29 mouse cellular contexts compared by ENCODE assay signal in genomic region chr7:19376019-19376418, GRCm38 (mm10). TPM values are rescaled to one million over a fixed set of nuclear protein-coding genes. Genes with fewer than 3 reads are reported as not detected.
A peak's percentile ranks its signal among the peaks of the same experiment; 100 is the strongest.
DNase-seq lines count a peak whose midpoint lies in the region; ATAC-seq and TF ChIP-seq lines count a peak whose summit lies in the region.
"Had no signal": no experiment of that assay in that cellular context is flagged by ENCODE, and none has a peak within 500 bp of the region (broad histone marks: within the 10 kb centered on the region; RNA-seq: fewer than 3 reads in every experiment).

No protein-coding gene starts in this region.

- peak; percentile 48 for ATAC-seq in liver, embryonic 12.5 days
- ATAC-seq in liver, embryonic 11.5 days (replicated peaks; ENCODE audit: low FRiP score), result no peak
- no peak for ATAC-seq in midbrain, embryonic 11.5 days (ENCODE audit: low FRiP score)
- ATAC-seq in midbrain, postnatal 0 days (ENCODE audit: low FRiP score), result no peak
- ATAC-seq in liver, embryonic 15.5 days (ENCODE audit: insufficient read depth), result peak; percentile 48; the same call in 1 of the 2 replicates
- ATAC-seq in stomach, postnatal 0 days (ENCODE audit: low FRiP score, low TSS enrichment), result peak; percentile 16; the same call in 1 of the 2 replicates
- ATAC-seq: forebrain, embryonic 14.5 days; forebrain, postnatal 0 days; hindbrain, postnatal 0 days had no signal

- no peak overlapping the region for H3K4me2 ChIP-seq in liver, embryonic 12.5 days
- H3K4me2 ChIP-seq in liver, embryonic 11.5 days, result no peak overlapping the region
- no peak overlapping the region for H3K4me2 ChIP-seq in midbrain, embryonic 11.5 days
- no peak overlapping the region for H3K4me2 ChIP-seq in midbrain, postnatal 0 days (ENCODE audit: low read depth, low read length, poor library complexity, severe bottlenecking)
- H3K4me2 ChIP-seq in liver, embryonic 15.5 days, result no peak overlapping the region
- H3K4me2 ChIP-seq in stomach, postnatal 0 days (replicated peaks; ENCODE audit: low read depth), result no peak overlapping the region
- H3K4me2 ChIP-seq: embryonic facial prominence, embryonic 12.5 days; embryonic facial prominence, embryonic 15.5 days; heart, embryonic 11.5 days; heart, embryonic 15.5 days; hindbrain, embryonic 13.5 days had no signal

- TF ChIP-seq POLR2A in cerebellum, adult 2 months (IDR thresholded peaks at IDR 0.05; ENCODE audit: borderline replicate concordance, insufficient read depth, low read length), result no peak

- no peaks in the 10 kb centered on the region for H3K36me3 ChIP-seq in liver, embryonic 12.5 days
- peaks cover 2% of the 10 kb centered on the region; the same call in 1 of the 2 replicates for H3K36me3 ChIP-seq in liver, embryonic 11.5 days (ENCODE audit: control insufficient read depth, insufficient read depth, low read length)
- no peaks in the 10 kb centered on the region; the same call in 1 of the 2 replicates for H3K36me3 ChIP-seq in midbrain, embryonic 11.5 days (ENCODE audit: control insufficient read depth, insufficient read depth, low read length)
- H3K36me3 ChIP-seq in midbrain, postnatal 0 days (ENCODE audit: insufficient read depth, low read length), result 0 out of 2 replicates have a peak, but pooled peaks cover 2% of the 10 kb centered on the region
- no peaks in the 10 kb centered on the region; the same call in 1 of the 2 replicates for H3K36me3 ChIP-seq in liver, embryonic 15.5 days (replicated peaks)
- peaks cover 3% of the 10 kb centered on the region; the same call in 1 of the 2 replicates for H3K36me3 ChIP-seq in stomach, postnatal 0 days (ENCODE audit: control insufficient read depth, insufficient read depth, low read length)
- H3K36me3 ChIP-seq: embryonic facial prominence, embryonic 12.5 days had no signal

- WGBS in liver, embryonic 12.5 days (ENCODE audit: insufficient replicate concordance), result 67% methylated on average over 4 of the region's 4 CpGs
- 76% methylated on average over 4 of the region's 4 CpGs for WGBS in liver, embryonic 11.5 days
- WGBS in midbrain, embryonic 11.5 days, result 83% methylated on average over 4 of the region's 4 CpGs
- 84% methylated on average over 4 of the region's 4 CpGs for WGBS in midbrain, postnatal 0 days
- 67% methylated on average over 4 of the region's 4 CpGs for WGBS in liver, embryonic 15.5 days (ENCODE audit: insufficient replicate concordance)
- 84% methylated on average over 4 of the region's 4 CpGs for WGBS in stomach, postnatal 0 days
- 89% methylated on average over 4 of the region's 4 CpGs for WGBS in cerebellum, adult 2 months

- H3K27ac ChIP-seq in liver, embryonic 12.5 days, result no peak overlapping the region
- no peak overlapping the region for H3K27ac ChIP-seq in liver, embryonic 11.5 days (ENCODE audit: low read depth, low read length)
- H3K27ac ChIP-seq in midbrain, embryonic 11.5 days (ENCODE audit: low read depth, low read length), result no peak overlapping the region
- no peak overlapping the region for H3K27ac ChIP-seq in midbrain, postnatal 0 days (ENCODE audit: low read depth, low read length)
- H3K27ac ChIP-seq in liver, embryonic 15.5 days (replicated peaks), result no peak overlapping the region
- no peak overlapping the region for H3K27ac ChIP-seq in stomach, postnatal 0 days (replicated peaks)
- H3K27ac ChIP-seq in cerebellum, adult 2 months (ENCODE audit: insufficient read depth, low read length), result no peak overlapping the region
- H3K27ac ChIP-seq: embryonic facial prominence, embryonic 12.5 days; embryonic facial prominence, embryonic 15.5 days; gastrocnemius, adult 2 months; heart, embryonic 15.5 days; hindbrain, embryonic 10.5 days; hindbrain, embryonic 13.5 days; hindbrain, postnatal 0 days had no signal

- TF ChIP-seq CTCF in midbrain, postnatal 0 days (IDR thresholded peaks at IDR 0.05), result no peak
- no peak for TF ChIP-seq CTCF in stomach, postnatal 0 days (IDR thresholded peaks at IDR 0.05; ENCODE audit: low read depth)
- TF ChIP-seq CTCF in cerebellum, adult 2 months (IDR thresholded peaks at IDR 0.05; ENCODE audit: borderline replicate concordance, insufficient read depth, low read depth, low read length), result no peak

- H3K4me1 ChIP-seq in liver, embryonic 12.5 days, result no peaks in the 10 kb centered on the region; the same call in 1 of the 2 replicates
- H3K4me1 ChIP-seq in liver, embryonic 11.5 days (replicated peaks; ENCODE audit: control insufficient read depth, insufficient read depth, low read length), result no peaks in the 10 kb centered on the region
- no peaks in the 10 kb centered on the region for H3K4me1 ChIP-seq in midbrain, embryonic 11.5 days (ENCODE audit: control insufficient read depth, insufficient read depth, low read length)
- no peaks in the 10 kb centered on the region for H3K4me1 ChIP-seq in midbrain, postnatal 0 days (ENCODE audit: insufficient read depth, low read length)
- H3K4me1 ChIP-seq in liver, embryonic 15.5 days (replicated peaks), result 0 out of 2 replicates have a peak, but pooled peaks cover 1% of the 10 kb centered on the region
- no peaks in the 10 kb centered on the region for H3K4me1 ChIP-seq in stomach, postnatal 0 days (replicated peaks; ENCODE audit: control insufficient read depth, insufficient read depth)
- H3K4me1 ChIP-seq in cerebellum, adult 2 months (ENCODE audit: control insufficient read depth, insufficient read depth, low read length), result no peaks in the 10 kb centered on the region
- H3K4me1 ChIP-seq: embryonic facial prominence, embryonic 12.5 days; embryonic facial prominence, embryonic 15.5 days; hindbrain, embryonic 10.5 days; hindbrain, embryonic 13.5 days had no signal

- no peak overlapping the region for H3K9ac ChIP-seq in liver, embryonic 12.5 days
- no peak overlapping the region for H3K9ac ChIP-seq in liver, embryonic 11.5 days (ENCODE audit: low read depth, low read length)
- H3K9ac ChIP-seq in midbrain, embryonic 11.5 days (ENCODE audit: low read length), result no peak overlapping the region
- H3K9ac ChIP-seq in midbrain, postnatal 0 days (replicated peaks; ENCODE audit: low read length, poor library complexity, severe bottlenecking), result no peak overlapping the region
- H3K9ac ChIP-seq in liver, embryonic 15.5 days, result no peak overlapping the region
- no peak overlapping the region for H3K9ac ChIP-seq in stomach, postnatal 0 days (ENCODE audit: low read length)
- H3K9ac ChIP-seq: embryonic facial prominence, embryonic 12.5 days; embryonic facial prominence, embryonic 15.5 days; forebrain, postnatal 0 days; heart, embryonic 15.5 days; hindbrain, embryonic 13.5 days had no signal

- no peak for DNase-seq in liver, embryonic 11.5 days (ENCODE audit: low spot score)
- peak; percentile 59 for DNase-seq in midbrain, embryonic 11.5 days (ENCODE audit: low spot score, missing footprints)
- DNase-seq in midbrain, postnatal 0 days (ENCODE audit: low spot score), result no peak
- DNase-seq in stomach, postnatal 0 days (ENCODE audit: low spot score), result no peak
- DNase-seq in embryo, embryonic 11 days, result no peak
- no peak for DNase-seq in cerebellum, adult 2 months
- DNase-seq: adrenal gland, adult 8-10 months; adrenal gland, postnatal 25 days; B cell, adult 2 months; cerebellum, adult 11-12 months; cerebellum, adult 9-10 months; cerebellum, postnatal 14 days; forebrain, postnatal 0 days; gastrocnemius, adult 2 months; gastrocnemius, postnatal 14 days; heart, postnatal 10 days; heart, postnatal 36 days had no signal

- H3K27me3 ChIP-seq in liver, embryonic 12.5 days (replicated peaks), result peaks cover 10% of the 10 kb centered on the region
- H3K27me3 ChIP-seq in liver, embryonic 11.5 days (replicated peaks; ENCODE audit: control insufficient read depth, insufficient read depth, low read length), result no peaks in the 10 kb centered on the region
- no peaks in the 10 kb centered on the region for H3K27me3 ChIP-seq in midbrain, embryonic 11.5 days (ENCODE audit: control insufficient read depth, insufficient read depth, low read length)
- H3K27me3 ChIP-seq in midbrain, postnatal 0 days (ENCODE audit: insufficient read depth, low read length), result no peaks in the 10 kb centered on the region
- no peaks in the 10 kb centered on the region for H3K27me3 ChIP-seq in liver, embryonic 15.5 days
- no peaks in the 10 kb centered on the region for H3K27me3 ChIP-seq in stomach, postnatal 0 days (ENCODE audit: control insufficient read depth, insufficient read depth, low read length)
- no peaks in the 10 kb centered on the region for H3K27me3 ChIP-seq in cerebellum, adult 2 months (ENCODE audit: control insufficient read depth, insufficient read depth, low read length)
- H3K27me3 ChIP-seq: embryonic facial prominence, embryonic 12.5 days; embryonic facial prominence, embryonic 15.5 days; heart, embryonic 15.5 days; hindbrain, embryonic 13.5 days had no signal

- H3K9me3 ChIP-seq in liver, embryonic 12.5 days (replicated peaks), result no peaks in the 10 kb centered on the region
- H3K9me3 ChIP-seq in liver, embryonic 11.5 days (ENCODE audit: control insufficient read depth, low read length), result no peaks in the 10 kb centered on the region
- H3K9me3 ChIP-seq in midbrain, embryonic 11.5 days (ENCODE audit: control insufficient read depth, low read length), result no peaks in the 10 kb centered on the region
- no peaks in the 10 kb centered on the region for H3K9me3 ChIP-seq in midbrain, postnatal 0 days (ENCODE audit: low read length)
- no peaks in the 10 kb centered on the region for H3K9me3 ChIP-seq in liver, embryonic 15.5 days (replicated peaks)
- H3K9me3 ChIP-seq in stomach, postnatal 0 days (ENCODE audit: control insufficient read depth, low read length), result no peaks in the 10 kb centered on the region
- H3K9me3 ChIP-seq: embryonic facial prominence, embryonic 12.5 days; embryonic facial prominence, embryonic 15.5 days; heart, embryonic 15.5 days; hindbrain, embryonic 10.5 days; hindbrain, embryonic 13.5 days had no signal

- H3K4me3 ChIP-seq in liver, embryonic 12.5 days, result no peak overlapping the region
- H3K4me3 ChIP-seq in liver, embryonic 11.5 days (ENCODE audit: low read depth, low read length), result no peak overlapping the region
- no peak overlapping the region for H3K4me3 ChIP-seq in midbrain, embryonic 11.5 days (ENCODE audit: low read depth, low read length)
- no peak overlapping the region for H3K4me3 ChIP-seq in midbrain, postnatal 0 days (ENCODE audit: low read depth, low read length)
- H3K4me3 ChIP-seq in liver, embryonic 15.5 days (replicated peaks), result no peak overlapping the region
- no peak overlapping the region for H3K4me3 ChIP-seq in stomach, postnatal 0 days (ENCODE audit: low read depth, low read length)
- H3K4me3 ChIP-seq in cerebellum, adult 2 months (replicated peaks; ENCODE audit: insufficient read depth, low read depth, low read length), result no peak overlapping the region
- H3K4me3 ChIP-seq: embryonic facial prominence, embryonic 12.5 days; embryonic facial prominence, embryonic 15.5 days; gastrocnemius, adult 2 months; heart, embryonic 15.5 days; hindbrain, embryonic 10.5 days; hindbrain, embryonic 13.5 days had no signal

- TF ChIP-seq EP300 in stomach, postnatal 0 days (optimal IDR thresholded peaks at IDR 0.05), result no peak

RNA-seq across cellular contexts. Expression of gene Ercc2, which starts 5.8 kb away (rescaled TPM):
- polyA plus RNA-seq in liver, embryonic 12.5 days (2016; fragmentation: Nextera tagmentation; extraction: Ambion mirVana), result 9.9 and 10.9 TPM in 2 replicates
- polyA plus RNA-seq in liver, embryonic 11.5 days (2014; fragmentation: Nextera tagmentation; extraction: Ambion mirVana), result 14.0 and 15.6 TPM in 2 replicates
- polyA plus RNA-seq in midbrain, embryonic 11.5 days (2014; fragmentation: Nextera tagmentation; extraction: Ambion mirVana), result 10.3 and 10.9 TPM in 2 replicates
- 63.0 and 68.3 TPM in 2 replicates for total RNA-seq in midbrain, postnatal 0 days (2014; rRNA removed)
- polyA plus RNA-seq in midbrain, postnatal 0 days (2015; fragmentation: Nextera tagmentation; extraction: Ambion mirVana), result 22.9 and 26.6 TPM in 2 replicates
- polyA plus RNA-seq in liver, embryonic 15.5 days (2015; fragmentation: Nextera tagmentation; extraction: Ambion mirVana), result 6.2 and 7.5 TPM in 2 replicates
- polyA plus RNA-seq in stomach, postnatal 0 days (2015; fragmentation: Nextera tagmentation; extraction: Ambion mirVana), result 6.0 and 6.4 TPM in 2 replicates
- 45.0 and 46.3 TPM in 2 replicates for polyA plus RNA-seq in cerebellum, adult 2 months (2012; rRNA removed)

RNA-seq across cellular contexts. Expression of gene Ppp1r13l, which starts 16.5 kb away (rescaled TPM):
- polyA plus RNA-seq in liver, embryonic 12.5 days (2016; fragmentation: Nextera tagmentation; extraction: Ambion mirVana), result 1.7 and 1.9 TPM in 2 replicates
- polyA plus RNA-seq in liver, embryonic 11.5 days (2014; fragmentation: Nextera tagmentation; extraction: Ambion mirVana), result 3.9 and 4.2 TPM in 2 replicates
- polyA plus RNA-seq in midbrain, embryonic 11.5 days (2014; fragmentation: Nextera tagmentation; extraction: Ambion mirVana), result 3.0 and 3.2 TPM in 2 replicates
- total RNA-seq in midbrain, postnatal 0 days (2014; rRNA removed), result 0.52 and 1.0 TPM in 2 replicates
- polyA plus RNA-seq in midbrain, postnatal 0 days (2015; fragmentation: Nextera tagmentation; extraction: Ambion mirVana), result 1.5 and 2.0 TPM in 2 replicates
- polyA plus RNA-seq in liver, embryonic 15.5 days (2015; fragmentation: Nextera tagmentation; extraction: Ambion mirVana), result 0.94 and 1.5 TPM in 2 replicates
- 10.3 and 12.2 TPM in 2 replicates for polyA plus RNA-seq in stomach, postnatal 0 days (2015; fragmentation: Nextera tagmentation; extraction: Ambion mirVana)
- polyA plus RNA-seq in cerebellum, adult 2 months (2012; rRNA removed), result 4.1 and 4.8 TPM in 2 replicates

RNA-seq across cellular contexts. Expression of gene Cd3eap, which starts 16.7 kb away (rescaled TPM):
- 19.5 and 19.9 TPM in 2 replicates for polyA plus RNA-seq in liver, embryonic 12.5 days (2016; fragmentation: Nextera tagmentation; extraction: Ambion mirVana)
- 28.7 and 30.2 TPM in 2 replicates for polyA plus RNA-seq in liver, embryonic 11.5 days (2014; fragmentation: Nextera tagmentation; extraction: Ambion mirVana)
- 15.1 and 15.4 TPM in 2 replicates for polyA plus RNA-seq in midbrain, embryonic 11.5 days (2014; fragmentation: Nextera tagmentation; extraction: Ambion mirVana)
- 8.7 and 14.0 TPM in 2 replicates for total RNA-seq in midbrain, postnatal 0 days (2014; rRNA removed)
- 21.5 and 21.6 TPM in 2 replicates for polyA plus RNA-seq in midbrain, postnatal 0 days (2015; fragmentation: Nextera tagmentation; extraction: Ambion mirVana)
- polyA plus RNA-seq in liver, embryonic 15.5 days (2015; fragmentation: Nextera tagmentation; extraction: Ambion mirVana), result 7.9 and 8.1 TPM in 2 replicates
- polyA plus RNA-seq in stomach, postnatal 0 days (2015; fragmentation: Nextera tagmentation; extraction: Ambion mirVana), result 13.4 and 13.6 TPM in 2 replicates
- 12.6 and 12.7 TPM in 2 replicates for polyA plus RNA-seq in cerebellum, adult 2 months (2012; rRNA removed)

RNA-seq across cellular contexts. Expression of gene Klc3, which starts 27.9 kb away (rescaled TPM):
- 0.58 and 1.2 TPM in 2 replicates for polyA plus RNA-seq in liver, embryonic 12.5 days (2016; fragmentation: Nextera tagmentation; extraction: Ambion mirVana)
- 0.71 and 0.99 TPM in 2 replicates for polyA plus RNA-seq in liver, embryonic 11.5 days (2014; fragmentation: Nextera tagmentation; extraction: Ambion mirVana)
- polyA plus RNA-seq in midbrain, embryonic 11.5 days (2014; fragmentation: Nextera tagmentation; extraction: Ambion mirVana), result 0.37 and 1.4 TPM in 2 replicates
- 1.2 and 1.9 TPM in 2 replicates for total RNA-seq in midbrain, postnatal 0 days (2014; rRNA removed)
- 1.2 and 1.4 TPM in 2 replicates for polyA plus RNA-seq in midbrain, postnatal 0 days (2015; fragmentation: Nextera tagmentation; extraction: Ambion mirVana)
- 0.46 and 0.84 TPM in 2 replicates for polyA plus RNA-seq in liver, embryonic 15.5 days (2015; fragmentation: Nextera tagmentation; extraction: Ambion mirVana)
- 24.3 and 26.5 TPM in 2 replicates for polyA plus RNA-seq in stomach, postnatal 0 days (2015; fragmentation: Nextera tagmentation; extraction: Ambion mirVana)
- polyA plus RNA-seq in cerebellum, adult 2 months (2012; rRNA removed), result 1.7 and 2.1 TPM in 2 replicates

RNA-seq across cellular contexts. Expression of gene Ckm, which starts 28.6 kb away (rescaled TPM):
- 0.15 and 0.20 TPM in 2 replicates for polyA plus RNA-seq in liver, embryonic 12.5 days (2016; fragmentation: Nextera tagmentation; extraction: Ambion mirVana)
- polyA plus RNA-seq in liver, embryonic 11.5 days (2014; fragmentation: Nextera tagmentation; extraction: Ambion mirVana), result 0.34 and 0.40 TPM in 2 replicates
- not detected in 2 replicates for polyA plus RNA-seq in midbrain, embryonic 11.5 days (2014; fragmentation: Nextera tagmentation; extraction: Ambion mirVana)
- total RNA-seq in midbrain, postnatal 0 days (2014; rRNA removed), result 0.38 and 8.2 TPM in 2 replicates
- polyA plus RNA-seq in midbrain, postnatal 0 days (2015; fragmentation: Nextera tagmentation; extraction: Ambion mirVana), result 0.21 and 0.25 TPM in 2 replicates
- polyA plus RNA-seq in liver, embryonic 15.5 days (2015; fragmentation: Nextera tagmentation; extraction: Ambion mirVana), result 32.2 and 49.9 TPM in 2 replicates
- 42.1 and 43.6 TPM in 2 replicates for polyA plus RNA-seq in stomach, postnatal 0 days (2015; fragmentation: Nextera tagmentation; extraction: Ambion mirVana)
- 0.08 and 0.11 TPM in 2 replicates for polyA plus RNA-seq in cerebellum, adult 2 months (2012; rRNA removed)
- total RNA-seq: adrenal gland, adult 8-10 months; adrenal gland, postnatal 25 days; MEL had no signal
- polyA plus RNA-seq: forebrain, embryonic 11.5 days; forebrain, embryonic 14.5 days; forebrain, postnatal 0 days; hindbrain, embryonic 10.5 days had no signal

Comparison
In these comparisons a context has a peak if more than half of its experiments do, and no peak if none do; other contexts are left out.
1. ATAC-seq: peak in liver, embryonic 12.5 days (single experiment), liver, embryonic 15.5 days (single experiment) and stomach, postnatal 0 days (single experiment); none in liver, embryonic 11.5 days (single experiment), midbrain, embryonic 11.5 days (single experiment) and midbrain, postnatal 0 days (single experiment).